Mouse (Mus musculus) liver, embryonic 11.5 days (tissue): ENCODE results near the gene Mapkapk2. TPM values are rescaled to one million over a fixed set of nuclear protein-coding genes. Genes with fewer than 3 reads are reported as not detected.

ENCODE experiments used
- ATAC-seq: fragments of 200-750 bp; cut with Nextera tagmentation; replicated peaks from 2 replicates; pipeline ENCODE4 v1.8.0; 2017; ENCODE audit warnings: moderate number of reproducible peaks, mild to moderate bottlenecking, moderate TSS enrichment, moderate library complexity; ENCODE audit not compliant: low FRiP score
- DNase-seq: peaks from one replicate; pipeline ENCODE4 v3.0.0-alpha.2; 2017; ENCODE audit warnings: low spot score
- H3K27ac ChIP-seq: fragments of 300-500 bp; sonication (generic); 2 replicates; pipeline ENCODE4 v1.5.1; 2014; ENCODE audit warnings: mild to moderate bottlenecking, low read depth, low read length, control low read depth
- H3K27me3 ChIP-seq: fragments of 300-500 bp; sonication (generic); replicated peaks from 2 replicates; pipeline ENCODE4 v1.6.1; 2014; ENCODE audit warnings: low read length, mixed read lengths; ENCODE audit not compliant: control insufficient read depth, insufficient read depth
- H3K36me3 ChIP-seq: fragments of 300-500 bp; sonication (generic); 2 replicates; pipeline ENCODE4 v1.6.1; 2014; ENCODE audit warnings: mild to moderate bottlenecking, low read length, moderate library complexity, mixed read lengths; ENCODE audit not compliant: control insufficient read depth, insufficient read depth
- H3K4me1 ChIP-seq: fragments of 300-500 bp; sonication (generic); replicated peaks from 2 replicates; pipeline ENCODE4 v1.6.1; 2014; ENCODE audit warnings: low read length, mixed read lengths; ENCODE audit not compliant: control insufficient read depth, insufficient read depth
- H3K4me2 ChIP-seq: fragments of 300-500 bp; sonication (generic); 2 replicates; pipeline ENCODE4 v1.6.1; 2014; ENCODE audit warnings: mild to moderate bottlenecking, control low read depth, moderate library complexity
- H3K4me3 ChIP-seq: fragments of 300-500 bp; sonication (generic); 2 replicates; pipeline ENCODE4 v1.5.1; 2014; ENCODE audit warnings: low read depth, low read length, control low read depth
- H3K9ac ChIP-seq: fragments of 300-500 bp; sonication (generic); 2 replicates; pipeline ENCODE4 v1.6.1; 2014; ENCODE audit warnings: low read depth, low read length, control low read depth
- H3K9me3 ChIP-seq: fragments of 300-500 bp; sonication (generic); 2 replicates; pipeline ENCODE4 v1.6.1; 2016; ENCODE audit warnings: low read length, inconsistent platforms, mixed read lengths; ENCODE audit not compliant: control insufficient read depth
- WGBS: fragments of 180-500 bp; shearing (Covaris S2); extraction: QIAGEN DNeasy Blood & Tissue Kit; methylation state at CpG from one replicate; pipeline ENCODE4 v1.1.7; 2014; 5-methylcytosine and 5-hydroxymethylcytosine counted together
- polyA plus RNA-seq: library from polyadenylated mRNA; unstranded; fragments of >200 nt; fragmentation: Nextera tagmentation; extraction: Ambion mirVana; gene quantifications from 2 replicates; pipeline ENCODE4 v1.2.1, GENCODE M21; 2014

Mapkapk2 gene
- polyA plus RNA-seq, 1 experiment from 2014 or later: 30.1 TPM

DNA sequence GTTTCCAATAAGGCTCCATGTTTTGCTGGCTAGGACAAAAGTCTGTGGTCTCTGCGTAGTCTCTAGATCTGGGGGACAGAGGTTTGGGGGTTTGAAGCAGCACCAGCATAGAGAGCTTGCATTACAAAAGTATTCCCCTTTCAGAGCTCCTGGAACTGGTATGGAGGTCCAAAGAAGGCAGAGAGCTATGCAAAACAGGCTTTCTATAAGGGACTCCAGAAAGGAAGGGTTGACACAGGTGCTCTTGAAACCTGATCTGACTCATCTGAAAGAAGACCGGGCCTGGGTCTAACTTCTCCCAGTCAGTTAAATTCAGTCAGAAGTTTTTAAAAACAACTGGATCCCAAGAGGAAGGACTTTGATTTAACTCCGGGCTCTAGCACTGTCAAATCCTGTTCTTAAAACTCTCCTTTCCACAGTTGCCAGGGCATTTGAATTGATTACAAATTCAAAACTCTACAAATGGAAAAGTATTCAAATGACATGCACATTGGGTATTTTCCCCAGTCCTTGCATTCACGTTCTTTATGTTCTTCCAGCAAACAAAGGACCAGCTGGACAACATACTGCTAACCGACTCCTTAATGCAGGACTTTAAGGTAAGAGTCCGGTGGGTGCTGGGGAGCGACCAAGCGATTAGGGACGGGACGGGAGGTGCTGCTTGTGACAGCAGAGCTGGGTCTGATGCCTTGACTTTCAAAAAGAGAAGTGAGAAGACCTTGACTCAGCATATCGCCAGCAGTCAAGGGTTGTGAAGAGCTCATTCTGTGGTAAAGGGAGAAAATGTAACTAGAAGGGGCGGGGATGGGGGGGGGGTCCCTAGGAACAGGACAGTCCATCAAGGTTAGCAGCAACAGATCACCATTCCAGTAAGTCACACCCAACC is 77.0 kb downstream of the Mapkapk2 start:
- H3K27me3 ChIP-seq: peaks cover 3% of the 10 kb centered on the region; the same call in 1 of the 2 replicates
- DNase-seq: no peak
- peaks cover 5% of the 10 kb centered on the region; the same call in 1 of the 2 replicates for H3K4me1 ChIP-seq
- no peak overlapping the region for H3K4me2 ChIP-seq
- H3K9me3 ChIP-seq: no peaks in the 10 kb centered on the region
- H3K9ac ChIP-seq: no peak overlapping the region
- H3K27ac ChIP-seq: no peak overlapping the region
- no peaks in the 10 kb centered on the region for H3K36me3 ChIP-seq
- H3K4me3 ChIP-seq: no peak overlapping the region
- 39% methylated on average over 12 of the region's 12 CpGs for WGBS
- no peak for ATAC-seq

DNA sequence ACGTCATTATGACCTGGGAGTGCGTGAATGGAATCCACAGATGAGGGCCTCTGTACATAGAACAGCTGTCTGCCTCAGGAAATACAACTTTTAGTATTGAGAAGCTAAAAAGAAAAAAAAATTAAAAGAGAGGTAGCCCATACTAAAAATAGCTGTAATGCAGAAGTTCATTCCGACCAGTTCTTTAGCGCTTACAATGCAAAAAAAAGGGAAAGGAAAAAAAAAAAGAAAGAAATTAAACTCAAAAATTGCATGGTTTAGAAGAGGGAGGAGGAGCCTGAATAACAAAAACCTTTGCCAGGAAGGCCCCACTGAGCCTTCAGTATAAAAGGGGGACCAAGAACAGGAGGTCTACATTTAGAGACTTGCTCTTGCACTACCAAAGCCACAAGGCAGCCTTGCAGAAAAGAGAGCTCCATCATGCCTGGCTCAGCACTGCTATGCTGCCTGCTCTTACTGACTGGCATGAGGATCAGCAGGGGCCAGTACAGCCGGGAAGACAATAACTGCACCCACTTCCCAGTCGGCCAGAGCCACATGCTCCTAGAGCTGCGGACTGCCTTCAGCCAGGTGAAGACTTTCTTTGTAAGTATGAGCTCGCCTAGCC is 78.0 kb downstream of the Mapkapk2 start, which contains the start of gene Il10:
TSS of gene Il10 (plus strand) at position 354 of the 607 bp plus-strand sequence.
- Histone ChIP-seq H3K9ac (no peak within 1 kb of the TSS), H3K27me3 (peaks cover 3% of the 10 kb centered on the region; the same call in 1 of the 2 replicates), H3K4me3 (no peak within 1 kb of the TSS), H3K4me2 (no peak within 1 kb of the TSS), H3K4me1 (no peaks in the 10 kb centered on the region), H3K27ac (no peak within 1 kb of the TSS), H3K36me3 (no peaks in the 10 kb centered on the region), H3K9me3 (no peaks in the 10 kb centered on the region)
- DNase-seq (no peak), ATAC-seq (no peak)
- WGBS: 65% methylated on average over 8 of the region's 8 CpGs

DNA sequence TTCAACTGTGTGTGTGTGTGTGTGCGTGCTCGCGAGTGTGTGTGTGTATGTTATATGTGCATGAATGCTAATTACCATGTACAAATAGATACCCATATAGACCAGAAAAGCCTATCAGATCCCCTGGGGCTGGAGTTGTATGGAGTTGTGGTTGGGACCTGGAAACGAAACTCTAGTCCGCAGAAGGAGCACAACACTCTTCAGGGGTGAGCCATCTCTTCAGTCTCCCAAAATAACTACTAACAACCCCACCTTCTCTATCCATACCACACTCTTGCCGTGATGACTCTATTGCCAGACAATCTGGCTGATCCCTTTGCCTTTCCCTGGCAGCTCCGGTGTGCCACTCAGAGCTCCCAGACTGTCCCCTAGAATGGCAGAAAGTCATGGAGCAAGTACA is 81.7 kb downstream of the Mapkapk2 start:
- Histone ChIP-seq H3K9me3 (no peaks in the 10 kb centered on the region), H3K27me3 (no peaks in the 10 kb centered on the region), H3K4me2 (no peak overlapping the region), H3K4me1 (no peaks in the 10 kb centered on the region), H3K27ac (no peak overlapping the region), H3K4me3 (no peak overlapping the region), H3K9ac (no peak overlapping the region), H3K36me3 (no peaks in the 10 kb centered on the region)
- DNase-seq: no peak
- ATAC-seq: no peak
- 89% methylated on average over 7 of the region's 7 CpGs for WGBS

- WGBS: 84% methylated on average over 6 of the region's 6 CpGs
- no peaks in the 10 kb centered on the region for H3K9me3 ChIP-seq
- H3K4me3 ChIP-seq: no peak overlapping the region
- H3K36me3 ChIP-seq: no peaks in the 10 kb centered on the region
- no peak overlapping the region for H3K4me2 ChIP-seq
- no peak for ATAC-seq
- no peak overlapping the region for H3K27ac ChIP-seq
- no peak for DNase-seq
- H3K27me3 ChIP-seq: no peaks in the 10 kb centered on the region
- no peak overlapping the region for H3K9ac ChIP-seq
- H3K4me1 ChIP-seq: no peaks in the 10 kb centered on the region
Measured at GRCm38 (mm10) chr1:131015281-131015680, 82.3 kb downstream of the Mapkapk2 start.

- Histone ChIP-seq H3K9ac (no peak overlapping the region), H3K9me3 (no peaks in the 10 kb centered on the region)
- WGBS: 83% methylated on average over 5 of the region's 5 CpGs
Measured at GRCm38 (mm10) chr1:131013926-131014325, 83.7 kb downstream of the Mapkapk2 start.

DNA sequence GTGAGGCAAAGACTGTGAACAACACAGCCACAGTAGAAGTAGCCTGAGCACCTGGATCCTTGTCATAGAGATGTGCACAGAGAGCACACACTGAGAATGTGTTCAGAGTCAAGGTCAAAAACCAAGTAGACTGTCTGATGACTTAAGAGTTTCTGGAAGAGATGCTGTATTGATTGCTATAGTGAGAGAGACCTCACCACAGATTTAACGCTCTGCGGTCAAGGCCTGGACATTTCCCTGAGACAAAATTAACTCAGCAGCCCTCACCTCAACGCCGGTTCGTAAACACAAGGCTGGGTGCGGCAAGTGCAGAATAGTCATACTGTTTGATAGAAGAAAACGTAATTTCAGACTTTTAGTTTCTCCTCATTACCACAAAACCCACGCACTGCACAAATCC is 85.1 kb downstream of the Mapkapk2 start:
- no peak overlapping the region for H3K27ac ChIP-seq
- H3K4me3 ChIP-seq: no peak overlapping the region
- H3K27me3 ChIP-seq: no peaks in the 10 kb centered on the region
- no peak overlapping the region for H3K9ac ChIP-seq
- H3K4me2 ChIP-seq: no peak overlapping the region
- H3K9me3 ChIP-seq: no peaks in the 10 kb centered on the region
- ATAC-seq (no peak), DNase-seq (no peak)
- H3K36me3 ChIP-seq: no peaks in the 10 kb centered on the region
- 90% methylated on average over 8 of the region's 8 CpGs for WGBS
- 0 out of 2 replicates have a peak, but pooled peaks cover 2% of the 10 kb centered on the region for H3K4me1 ChIP-seq

More at GRCm38 (mm10) chr1:131013926-131014325, 83.7 kb downstream of the Mapkapk2 start:
- Histone ChIP-seq H3K4me2 (no peak overlapping the region), H3K4me1 (0 out of 2 replicates have a peak, but pooled peaks cover 2% of the 10 kb centered on the region), H3K4me3 (no peak overlapping the region), H3K36me3 (no peaks in the 10 kb centered on the region), H3K27ac (no peak overlapping the region), H3K27me3 (no peaks in the 10 kb centered on the region)
- DNase-seq (no peak), ATAC-seq (no peak)

DNA sequence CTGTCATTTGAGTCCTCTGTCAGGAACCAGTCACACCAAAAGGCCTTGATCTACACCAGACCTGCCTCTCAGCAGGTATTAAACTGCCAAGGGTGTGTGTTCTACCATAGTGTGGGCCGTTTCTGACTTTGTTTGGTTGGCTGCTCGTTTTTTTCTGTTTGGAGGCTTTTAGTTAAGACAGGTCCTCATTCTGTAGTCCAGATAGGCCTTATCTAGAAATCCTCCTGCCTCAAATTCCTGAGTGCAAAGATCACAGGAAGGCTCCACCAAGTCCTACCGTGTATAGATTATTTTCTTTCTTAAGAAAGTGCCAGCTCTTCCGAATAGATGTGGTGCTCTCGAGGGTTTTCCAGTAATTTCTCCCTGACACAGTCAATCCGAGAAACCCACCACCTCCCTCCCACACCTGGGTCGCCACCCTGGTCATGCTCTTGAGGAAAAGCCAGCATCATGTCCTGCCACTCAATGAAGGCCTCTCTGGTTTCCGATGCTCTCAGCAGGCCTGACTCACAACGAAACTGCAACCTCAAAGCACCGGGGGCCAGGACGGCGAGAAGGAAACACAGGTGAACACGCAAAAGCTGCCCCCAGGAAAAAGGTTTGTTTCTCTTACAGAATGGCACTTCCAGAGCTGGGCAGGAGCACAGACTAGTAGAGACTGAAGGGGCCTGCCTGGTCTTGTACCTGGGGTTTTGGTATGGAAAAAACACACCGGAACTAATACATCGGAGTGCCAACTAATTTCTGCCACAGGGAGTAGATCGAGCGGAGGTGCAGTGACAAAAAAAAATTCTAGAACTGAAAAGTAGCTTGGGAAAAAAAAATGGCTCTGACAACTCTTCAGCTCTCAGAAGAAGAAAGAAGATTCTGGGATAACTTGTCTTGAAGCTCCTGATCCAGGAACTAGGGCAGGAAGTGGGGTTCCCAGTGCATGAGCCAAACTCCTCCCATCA is 87.1 kb downstream of the Mapkapk2 start:
- Histone ChIP-seq H3K36me3 (no peaks in the 10 kb centered on the region), H3K27ac (no peak overlapping the region), H3K9ac (no peak overlapping the region), H3K27me3 (no peaks in the 10 kb centered on the region), H3K4me1 (0 out of 2 replicates have a peak, but pooled peaks cover 2% of the 10 kb centered on the region), H3K4me2 (no peak overlapping the region), H3K4me3 (no peak overlapping the region), H3K9me3 (no peaks in the 10 kb centered on the region)
- DNase-seq (no peak), ATAC-seq (peak; percentile 51)
- WGBS: 62% methylated on average over 17 of the region's 17 CpGs

GRCm38 (mm10) chr1:131006069-131006468 is 91.6 kb downstream of the Mapkapk2 start:
- H3K4me1 ChIP-seq: 0 out of 2 replicates have a peak, but pooled peaks cover 2% of the 10 kb centered on the region
- no peaks in the 10 kb centered on the region for H3K9me3 ChIP-seq
- DNase-seq (no peak), ATAC-seq (no peak)
- WGBS: 66% methylated on average over 1 of the region's 1 CpGs
- no peaks in the 10 kb centered on the region for H3K36me3 ChIP-seq
- H3K27me3 ChIP-seq: no peaks in the 10 kb centered on the region
- no peak overlapping the region for H3K27ac ChIP-seq
- H3K4me3 ChIP-seq: no peak overlapping the region
- H3K4me2 ChIP-seq: no peak overlapping the region
- H3K9ac ChIP-seq: no peak overlapping the region
